Mouse (Mus musculus) neutrophil, adult 65 days (primary cell): ENCODE data around the gene Olfr172. TPM values are rescaled to one million over a fixed set of nuclear protein-coding genes. Genes with fewer than 3 reads are reported as not detected.

Experiments used
- total RNA-seq: library from RNA; stranded (reverse); gene quantifications from 2 replicates; pipeline ENCODE4 v1.2.4, GENCODE M21; 2023

Gene Olfr172
- total RNA-seq = not detected in 2 replicates

DNA sequence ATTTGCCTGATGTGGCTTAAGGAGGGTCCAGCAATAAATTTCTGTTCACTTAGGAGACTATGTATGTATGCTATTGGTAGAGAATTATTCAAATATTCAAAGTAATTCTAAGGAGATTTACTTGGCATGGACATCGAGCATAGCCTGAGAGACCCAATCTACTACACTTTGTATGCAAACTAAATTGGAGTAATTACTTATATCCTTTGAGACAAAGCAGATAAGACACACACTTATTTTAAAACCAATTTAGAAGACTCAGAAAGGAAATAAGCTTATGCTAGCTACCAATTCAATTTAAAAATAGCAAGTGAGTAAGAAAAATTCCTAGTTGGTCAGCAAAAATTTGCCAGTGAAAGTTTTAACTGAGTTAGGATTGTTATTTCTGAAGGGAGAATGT, at the start of gene Olfr172:
TSS of gene Olfr172 (minus strand) at position 101 of the 400 bp plus-strand sequence.

DNA sequence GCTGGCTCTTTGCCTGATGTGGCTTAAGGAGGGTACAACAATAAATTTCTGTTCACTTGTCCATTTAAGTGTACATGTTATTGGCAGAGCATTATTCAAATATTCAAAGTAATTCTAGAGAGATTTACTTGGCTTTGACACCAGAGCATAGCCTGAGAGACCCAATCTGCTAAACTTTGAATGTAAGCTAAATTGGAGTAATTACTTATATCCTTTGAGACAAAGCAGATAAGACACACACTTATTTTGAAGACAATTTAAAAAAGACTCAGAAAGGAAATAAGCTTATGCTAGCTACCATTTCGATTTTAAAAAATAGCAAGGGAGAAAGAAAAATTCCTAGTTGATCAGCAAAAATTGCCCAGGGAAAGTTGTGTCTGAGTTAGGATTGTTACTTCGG, 37.2 kb upstream of the Olfr172 start, which contains the start of gene Olfr173:
TSS of gene Olfr173 (minus strand) at position 101 of the 400 bp plus-strand sequence.

GRCm38 (mm10) chr16:58727477-58728131, 35.4 kb downstream of the Olfr172 start, which contains the start of gene Cldnd1:
Gene Cldnd1, plus strand, starts transcription at chr16:58727910.

DNA sequence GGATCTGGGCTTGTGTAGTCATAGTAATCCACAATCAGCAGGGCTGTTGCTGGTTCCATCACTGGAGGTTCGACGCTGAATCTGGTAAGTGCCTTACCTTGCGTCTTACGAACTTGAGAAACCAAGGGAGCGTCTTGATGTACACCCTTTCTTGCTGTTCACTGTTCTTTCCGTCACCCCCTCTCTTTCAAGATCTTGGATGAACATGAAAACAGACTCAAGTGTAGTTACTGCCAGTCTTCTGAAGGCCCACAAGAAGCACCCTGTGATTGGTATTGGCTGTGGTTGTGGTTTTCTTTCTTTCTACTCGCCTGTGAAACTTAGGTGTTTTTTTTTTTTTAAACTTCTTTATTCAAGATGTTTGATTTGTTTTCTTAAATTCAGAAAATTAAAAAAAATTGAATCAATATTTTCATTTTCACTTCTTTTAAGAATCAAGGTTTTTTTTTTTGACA, 44.3 kb downstream of the Olfr172 start, which contains the start of gene Gpr15:
TSS of gene Gpr15 (minus strand) at position 405 of the 455 bp plus-strand sequence.

Other genes with a start within 250 kb of the Olfr172 start
- gene St3gal6, start 238.9 kb downstream of the Olfr172 start, total RNA-seq = 143 and 173 TPM in 2 replicates
- not detected in 2 replicates for gene Gm813, start 146.2 kb downstream of the Olfr172 start, total RNA-seq
- gene E330017A01Rik, start 124.4 kb downstream of the Olfr172 start, total RNA-seq = not detected in 2 replicates
- 5.4 and 9.7 TPM in 2 replicates for gene Cpox, start 92.9 kb downstream of the Olfr172 start, total RNA-seq
- gene Gpr15, start 44.1 kb downstream of the Olfr172 start, total RNA-seq = 0.25 and 0.95 TPM in 2 replicates
- gene Cldnd1, start 35.3 kb downstream of the Olfr172 start, total RNA-seq = 29.3 and 30.6 TPM in 2 replicates
- gene Olfr173, start 37.1 kb upstream of the Olfr172 start, total RNA-seq = not detected in 2 replicates
- gene Olfr175-ps1, start 63.6 kb upstream of the Olfr172 start, total RNA-seq = not detected in 2 replicates
- not detected in 2 replicates for gene Olfr177, start 111.6 kb upstream of the Olfr172 start, total RNA-seq
- not detected in 2 replicates for gene Olfr178, start 128.9 kb upstream of the Olfr172 start, total RNA-seq
- not detected in 2 replicates for gene Olfr181, start 165.6 kb upstream of the Olfr172 start, total RNA-seq
- gene Olfr180, start 166.2 kb upstream of the Olfr172 start, total RNA-seq = not detected in 2 replicates
- not detected in 2 replicates for gene Olfr183, start 232.2 kb upstream of the Olfr172 start, total RNA-seq